ENCODE assay signal across 13 mouse cellular contexts in genomic region chr8:120249800-120250336, GRCm38 (mm10). TPM values are rescaled to one million over a fixed set of nuclear protein-coding genes. Genes with fewer than 3 reads are reported as not detected.
A peak's percentile ranks its signal among the peaks of the same experiment; 100 is the strongest.
DNase-seq lines count a peak whose midpoint lies in the region; ATAC-seq and TF ChIP-seq lines count a peak whose summit lies in the region.
"Had no signal": no experiment of that assay in that cellular context is flagged by ENCODE, and none has a peak within 500 bp of the region (broad histone marks: within the 10 kb centered on the region; RNA-seq: fewer than 3 reads in every experiment).

No protein-coding gene starts in this region.

- no peaks in the 10 kb centered on the region for H3K27me3 ChIP-seq in lung, embryonic 16.5 days (ENCODE audit: control insufficient read depth, insufficient read depth, low read depth, low read length)
- H3K27me3 ChIP-seq in intestine, postnatal 0 days (replicated peaks; ENCODE audit: control insufficient read depth, insufficient read depth, low read length) = no peaks in the 10 kb centered on the region
- H3K27me3 ChIP-seq in stomach, embryonic 16.5 days (ENCODE audit: control insufficient read depth, insufficient read depth, low read length) = no peaks in the 10 kb centered on the region
- H3K27me3 ChIP-seq: liver, embryonic 13.5 days had no signal

- DNase-seq in gastrocnemius, adult 18-20 months (ENCODE audit: low spot score) = peak; percentile 75
- DNase-seq in gastrocnemius, postnatal 10 days = no peak
- no peak for DNase-seq in lung, adult 18-20 months
- no peak for DNase-seq in cerebellum, adult 11 months
- DNase-seq: cerebellum, adult 18-20 months; kidney, postnatal 4 days; liver, embryonic 13.5 days had no signal

- peak overlapping the region; percentile 74 for H3K27ac ChIP-seq in lung, embryonic 16.5 days (ENCODE audit: low read length)
- H3K27ac ChIP-seq in intestine, postnatal 0 days (ENCODE audit: low read depth, low read length) = peak overlapping the region; percentile 21; the same call in 1 of the 2 replicates
- H3K27ac ChIP-seq in stomach, embryonic 16.5 days (ENCODE audit: low read length) = peak overlapping the region; percentile 23
- H3K27ac ChIP-seq: liver, embryonic 13.5 days had no signal

- H3K4me3 ChIP-seq in lung, embryonic 16.5 days (ENCODE audit: low read length) = no peak overlapping the region
- no peak overlapping the region for H3K4me3 ChIP-seq in intestine, postnatal 0 days (ENCODE audit: low read depth, low read length)
- no peak overlapping the region for H3K4me3 ChIP-seq in stomach, embryonic 16.5 days (replicated peaks; ENCODE audit: low read length)
- H3K4me3 ChIP-seq: liver, embryonic 13.5 days had no signal

- ATAC-seq in lung, embryonic 16.5 days (ENCODE audit: low read depth) = no peak
- no peak for ATAC-seq in intestine, postnatal 0 days
- no peak for ATAC-seq in stomach, embryonic 16.5 days (ENCODE audit: insufficient read depth, low FRiP score)
- no peak for ATAC-seq in megakaryocyte, adult 5-6 weeks (ENCODE audit: poor library complexity, severe bottlenecking)
- ATAC-seq: inflammation-experienced regulatory T-cells, adult 6 months had no signal

- WGBS in lung, embryonic 16.5 days = 62% methylated on average over 9 of the region's 9 CpGs
- WGBS in intestine, postnatal 0 days = 70% methylated on average over 9 of the region's 9 CpGs
- WGBS in stomach, embryonic 16.5 days = 58% methylated on average over 9 of the region's 9 CpGs

- no peaks in the 10 kb centered on the region for H3K9me3 ChIP-seq in lung, embryonic 16.5 days (ENCODE audit: control insufficient read depth, low read length)
- no peaks in the 10 kb centered on the region for H3K9me3 ChIP-seq in intestine, postnatal 0 days (ENCODE audit: control insufficient read depth)
- H3K9me3 ChIP-seq in stomach, embryonic 16.5 days (replicated peaks; ENCODE audit: control insufficient read depth, low read length) = no peaks in the 10 kb centered on the region; the same call in 1 of the 2 replicates
- H3K9me3 ChIP-seq: G1E; liver, embryonic 13.5 days had no signal

- TF ChIP-seq CTCF in intestine, postnatal 0 days (IDR thresholded peaks at IDR 0.05; ENCODE audit: low read depth) = no peak

- H3K4me2 ChIP-seq in lung, embryonic 16.5 days (ENCODE audit: low read depth, low read length) = no peak overlapping the region
- H3K4me2 ChIP-seq in intestine, postnatal 0 days (replicated peaks; ENCODE audit: low read depth) = no peak overlapping the region
- no peak overlapping the region for H3K4me2 ChIP-seq in stomach, embryonic 16.5 days (ENCODE audit: low read depth, low read length)
- H3K4me2 ChIP-seq: liver, embryonic 13.5 days had no signal

- no peaks in the 10 kb centered on the region for H3K36me3 ChIP-seq in lung, embryonic 16.5 days (ENCODE audit: control insufficient read depth, insufficient read depth, low read length)
- no peaks in the 10 kb centered on the region for H3K36me3 ChIP-seq in intestine, postnatal 0 days (ENCODE audit: control insufficient read depth, insufficient read depth)
- no peaks in the 10 kb centered on the region for H3K36me3 ChIP-seq in stomach, embryonic 16.5 days (ENCODE audit: control insufficient read depth, insufficient read depth, low read length)
- H3K36me3 ChIP-seq: G1E; liver, embryonic 13.5 days had no signal

- H3K4me1 ChIP-seq in lung, embryonic 16.5 days (replicated peaks; ENCODE audit: control insufficient read depth, insufficient read depth, low read length) = peaks cover 52% of the 10 kb centered on the region
- 0 out of 2 replicates have a peak, but pooled peaks cover 2% of the 10 kb centered on the region for H3K4me1 ChIP-seq in intestine, postnatal 0 days (replicated peaks; ENCODE audit: control insufficient read depth, insufficient read depth, low read length)
- peaks cover 38% of the 10 kb centered on the region for H3K4me1 ChIP-seq in stomach, embryonic 16.5 days (ENCODE audit: control insufficient read depth, insufficient read depth, low read length)
- H3K4me1 ChIP-seq: liver, embryonic 13.5 days had no signal

- H3K9ac ChIP-seq in lung, embryonic 16.5 days (ENCODE audit: low read length) = peak overlapping the region; percentile 49
- H3K9ac ChIP-seq in intestine, postnatal 0 days (ENCODE audit: low read depth, low read length) = no peak overlapping the region
- peak overlapping the region; percentile 4; the same call in 1 of the 2 replicates for H3K9ac ChIP-seq in stomach, embryonic 16.5 days (ENCODE audit: low read length)
- H3K9ac ChIP-seq: liver, embryonic 13.5 days had no signal

RNA-seq across cellular contexts. Expression of gene Gse1, which starts 21.6 kb away (rescaled TPM):
- 10 to 100 TPM; 28.9 to 32.6 TPM for total RNA-seq in gastrocnemius, adult 18-20 months (2021)
- 10 to 100 TPM; 25.5 to 38.6 TPM for total RNA-seq in gastrocnemius, postnatal 10 days (2021)
- polyA plus RNA-seq in lung, embryonic 16.5 days (2015; fragmentation: Nextera tagmentation; extraction: Ambion mirVana) = 10.2 and 10.9 TPM in 2 replicates
- polyA plus RNA-seq in intestine, postnatal 0 days (2015; fragmentation: Nextera tagmentation; extraction: Ambion mirVana) = 6.4 and 7.8 TPM in 2 replicates
- polyA plus RNA-seq in stomach, embryonic 16.5 days (2015; fragmentation: Nextera tagmentation; extraction: Ambion mirVana) = 6.0 and 6.9 TPM in 2 replicates
- 17.1 and 18.3 TPM in 2 replicates for total RNA-seq in megakaryocyte, adult 5-6 weeks (2015)
- 6.1 and 11.4 TPM in 2 replicates for total RNA-seq in megakaryocyte, adult 5-6 weeks (2017)

Comparison
In these comparisons a context has a peak if more than half of its experiments do, and no peak if none do; other contexts are left out.
1. H3K27ac ChIP-seq: peak in every context shown above with its lines; median percentile 74 in lung, embryonic 16.5 days; 23 in stomach, embryonic 16.5 days; 21 in intestine, postnatal 0 days.